18 mouse cellular contexts compared by ENCODE assay signal in the genomic region with DNA sequence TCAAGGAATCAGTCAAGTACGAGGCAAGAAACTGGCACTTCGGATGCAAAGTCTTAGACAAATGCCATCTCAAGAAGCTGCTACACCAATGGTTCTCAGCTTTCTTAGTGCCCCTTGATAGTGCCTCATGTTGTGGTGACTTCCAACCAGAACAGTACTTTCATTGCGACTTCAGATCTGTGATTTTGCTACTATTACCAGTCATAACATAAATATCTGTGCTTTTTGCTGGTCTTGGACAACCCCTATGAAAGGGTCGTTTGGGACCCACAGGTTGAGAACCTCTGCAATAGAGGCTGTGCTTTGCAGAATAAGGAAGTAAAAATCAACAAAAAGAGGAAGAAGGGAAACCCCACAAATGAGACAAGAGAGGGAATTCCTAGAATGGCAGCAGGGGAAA.
"Had no signal": no experiment of that assay in that cellular context is flagged by ENCODE, and none has a peak within 500 bp of the region (broad histone marks: within the 10 kb centered on the region; RNA-seq: fewer than 3 reads in every experiment).

No protein-coding gene starts in this region.

- H3K9ac ChIP-seq: liver, embryonic 15.5 days; midbrain, embryonic 12.5 days; neural tube, embryonic 15.5 days; stomach, embryonic 15.5 days had no signal

- H3K36me3 ChIP-seq: limb, embryonic 10.5 days; liver, embryonic 15.5 days; midbrain, embryonic 12.5 days; neural tube, embryonic 15.5 days; stomach, embryonic 15.5 days had no signal

- H3K27ac ChIP-seq: limb, embryonic 10.5 days; liver, embryonic 15.5 days; midbrain, embryonic 12.5 days; neural tube, embryonic 15.5 days; stomach, embryonic 15.5 days had no signal

- H3K9me3 ChIP-seq: limb, embryonic 10.5 days; liver, embryonic 15.5 days; midbrain, embryonic 12.5 days; neural tube, embryonic 15.5 days; stomach, embryonic 15.5 days had no signal

- H3K4me2 ChIP-seq: liver, embryonic 11.5 days; liver, embryonic 15.5 days; midbrain, embryonic 12.5 days; neural tube, embryonic 15.5 days; stomach, embryonic 15.5 days had no signal

- H3K27me3 ChIP-seq: liver, embryonic 15.5 days; midbrain, embryonic 12.5 days; neural tube, embryonic 15.5 days; stomach, embryonic 15.5 days had no signal

- H3K4me1 ChIP-seq: limb, embryonic 10.5 days; liver, embryonic 15.5 days; midbrain, embryonic 12.5 days; neural tube, embryonic 15.5 days; stomach, embryonic 15.5 days had no signal

- H3K4me3 ChIP-seq: limb, embryonic 10.5 days; liver, embryonic 15.5 days; midbrain, embryonic 12.5 days; myocyte; neural tube, embryonic 15.5 days; stomach, embryonic 15.5 days had no signal

- DNase-seq: kidney, adult 11 months; kidney, adult 9 months; kidney, postnatal 10 days; lung, adult 2 months; lung, postnatal 36 days; retina, postnatal 1 day; right cerebral cortex, postnatal 4 days; spleen, adult 18-20 months; thymus, adult 2 months; thymus, postnatal 25 days had no signal

- ATAC-seq: lung, postnatal 0 days had no signal
